Mouse (Mus musculus) cerebellum, adult 2 months (tissue): Measurements from ENCODE around the gene Tbx19. TPM values are rescaled to one million over a fixed set of nuclear protein-coding genes. Genes with fewer than 3 reads are reported as not detected.

Experiments
- DNase-seq, 2 experiments: peaks; one replicate each; pipeline ENCODE4 v3.0.0; 2021
- H3K27ac ChIP-seq: fragments of 200-500 bp; 2 replicates; pipeline ENCODE4 v1.5.1; 2012; ENCODE audit warnings: low read length, control low read depth, inconsistent platforms; ENCODE audit not compliant: insufficient read depth
- H3K27me3 ChIP-seq: fragments of 200-500 bp; 2 replicates; pipeline ENCODE4 v1.6.1; 2012; ENCODE audit warnings: inconsistent platforms, mild to moderate bottlenecking, low read length, moderate library complexity; ENCODE audit not compliant: control insufficient read depth, insufficient read depth
- H3K4me1 ChIP-seq: fragments of 200-500 bp; 2 replicates; pipeline ENCODE4 v1.6.1; 2011; ENCODE audit warnings: low read length; ENCODE audit not compliant: control insufficient read depth, insufficient read depth
- H3K4me3 ChIP-seq: fragments of 200-500 bp; replicated peaks from 2 replicates; pipeline ENCODE3; 2011; ENCODE audit warnings: mild to moderate bottlenecking, low read depth, low read length, control low read depth; ENCODE audit not compliant: insufficient read depth
- CTCF ChIP-seq: fragments of 200-500 bp; IDR thresholded peaks from 2 replicates; pipeline ENCODE4 v1.5.1; 2011; ENCODE audit warnings: low read depth, mild to moderate bottlenecking, control low read depth, low read length, moderate library complexity, borderline replicate concordance; ENCODE audit not compliant: insufficient read depth
- POLR2A ChIP-seq: fragments of 200-500 bp; IDR thresholded peaks from 2 replicates; pipeline ENCODE4 v1.6.1; 2011; ENCODE audit warnings: low read length, control low read depth, borderline replicate concordance; ENCODE audit not compliant: insufficient read depth
- WGBS: fragments of 180-500 bp; shearing (Covaris S2); methylation state at CpG from one replicate; pipeline ENCODE4 v1.1.7; 2018; 5-methylcytosine and 5-hydroxymethylcytosine counted together
- polyA plus RNA-seq: library from polyadenylated mRNA; depleted of rRNA; stranded (reverse); fragments of >200 nt; gene quantifications from 2 replicates; pipeline ENCODE4 v1.2.3, GENCODE M21; 2012

Gene Tbx19
- polyA plus RNA-seq, 1 experiment: not detected

- no peaks in the 10 kb centered on the region for H3K27me3 ChIP-seq
- 19% methylated on average over 21 of the region's 21 CpGs for WGBS
- TF ChIP-seq CTCF (peak; percentile 76), POLR2A (no peak)
- no peaks in the 10 kb centered on the region for H3K4me1 ChIP-seq
- no peak overlapping the region for H3K4me3 ChIP-seq
- H3K27ac ChIP-seq: no peak overlapping the region
- DNase-seq: peak; percentile 75 to 85
These were observed 40.1 kb downstream of the Tbx19 start for GRCm38 (mm10) chr1:165120349-165120898.

DNA sequence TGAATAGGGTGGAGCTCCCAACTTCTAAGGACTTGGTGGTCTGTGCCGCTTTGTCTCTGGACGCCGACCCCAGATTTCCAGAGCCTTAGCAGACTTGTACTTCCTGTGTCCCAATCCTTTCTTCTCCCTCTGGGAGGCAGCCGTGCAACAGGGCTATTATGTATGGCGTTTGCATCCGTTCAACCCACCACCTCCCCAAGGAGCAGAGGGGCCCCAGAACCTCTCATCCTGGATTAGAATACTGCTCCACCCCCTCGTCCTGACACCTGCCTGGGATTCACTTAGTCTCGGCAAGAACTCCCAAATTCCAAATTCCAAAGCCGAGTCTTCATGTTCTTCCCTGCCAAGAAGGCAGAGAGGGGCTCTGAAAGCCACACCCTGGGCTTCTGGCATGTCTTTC, 40.8 kb downstream of the Tbx19 start:
- H3K4me3 ChIP-seq: no peak overlapping the region
- no peaks in the 10 kb centered on the region for H3K27me3 ChIP-seq
- H3K27ac ChIP-seq: no peak overlapping the region
- DNase-seq: peak in 1 of 2 experiments; percentile 22
- no peaks in the 10 kb centered on the region for H3K4me1 ChIP-seq
- WGBS: 24% methylated on average over 9 of the region's 9 CpGs
- TF ChIP-seq CTCF: no peak

DNA sequence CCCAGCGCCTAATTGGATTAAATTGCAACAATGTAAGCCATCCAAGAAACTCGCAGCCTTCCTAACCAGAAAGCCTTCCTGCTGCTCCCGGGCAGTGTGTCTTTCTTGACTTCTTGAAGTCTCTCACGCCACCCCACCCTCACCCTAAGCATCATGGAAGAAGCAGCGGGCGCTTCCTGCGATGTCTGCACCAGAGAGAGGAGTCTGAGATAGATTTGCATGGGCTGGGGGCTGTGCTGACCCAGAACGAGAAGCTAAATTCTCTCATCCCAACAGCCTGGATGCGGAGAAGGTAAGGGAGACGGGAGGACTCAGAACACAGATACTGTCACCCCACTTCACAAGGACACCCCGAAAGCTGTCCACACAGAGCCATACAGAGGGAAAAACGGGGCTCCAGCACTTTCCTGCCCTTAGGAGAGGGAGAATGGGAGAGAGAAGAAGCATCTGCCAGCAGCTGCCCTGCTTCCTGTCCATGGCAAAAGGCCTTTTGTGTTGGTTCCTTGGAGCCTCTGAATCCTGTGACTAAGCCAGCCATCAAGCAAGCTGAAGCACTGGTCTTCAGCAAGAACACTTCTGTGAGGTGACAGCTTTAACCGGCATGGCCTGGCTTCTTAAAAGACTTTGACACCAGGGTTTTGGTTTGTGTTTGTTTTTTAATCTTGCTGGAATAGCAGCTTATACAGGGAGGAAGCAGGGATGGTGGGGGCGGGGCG, 41.4 kb downstream of the Tbx19 start:
- no peaks in the 10 kb centered on the region for H3K4me1 ChIP-seq
- no peaks in the 10 kb centered on the region for H3K27me3 ChIP-seq
- no peak overlapping the region for H3K27ac ChIP-seq
- TF ChIP-seq CTCF (no peak), POLR2A (no peak)
- no peak for DNase-seq
- no peak overlapping the region for H3K4me3 ChIP-seq
- 68% methylated on average over 15 of the region's 15 CpGs for WGBS

- DNase-seq: no peak
- Histone ChIP-seq H3K4me1 (no peaks in the 10 kb centered on the region; the same call in 1 of the 2 replicates), H3K4me3 (no peak overlapping the region), H3K27ac (no peak overlapping the region), H3K27me3 (no peaks in the 10 kb centered on the region)
- WGBS: 37% methylated on average over 17 of the region's 17 CpGs
- TF ChIP-seq POLR2A (no peak), CTCF (no peak)
These were observed 46.0 kb downstream of the Tbx19 start for GRCm38 (mm10) chr1:165114460-165115175.

GRCm38 (mm10) chr1:165113700-165114099, 46.9 kb downstream of the Tbx19 start:
- Histone ChIP-seq H3K27ac (no peak overlapping the region), H3K4me3 (no peak overlapping the region), H3K27me3 (no peaks in the 10 kb centered on the region), H3K4me1 (no peaks in the 10 kb centered on the region; the same call in 1 of the 2 replicates)
- 59% methylated on average over 11 of the region's 11 CpGs for WGBS
- no peak for DNase-seq
- TF ChIP-seq POLR2A: no peak
- no peak for TF ChIP-seq CTCF

DNA sequence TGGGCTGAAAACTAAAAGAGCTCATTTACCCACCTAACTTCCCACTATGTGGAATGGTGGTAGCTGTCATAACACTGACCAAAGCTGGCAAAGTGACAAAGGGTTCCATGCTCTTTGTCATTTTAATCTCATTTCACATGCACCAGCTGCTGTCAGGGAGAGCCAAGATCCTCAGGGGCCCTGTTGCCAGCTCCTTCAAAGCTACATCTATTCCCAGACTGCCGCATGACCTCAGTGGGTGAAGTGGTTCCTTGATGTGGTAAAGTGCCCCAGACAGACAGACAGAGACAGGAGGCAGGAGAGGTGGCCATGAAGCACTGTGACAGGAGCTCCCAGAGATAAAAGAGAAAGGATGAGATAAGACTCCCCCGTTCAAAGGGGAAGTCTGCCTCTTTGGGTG, 49.9 kb downstream of the Tbx19 start:
- WGBS: 20% methylated on average over 2 of the region's 2 CpGs
- DNase-seq: no peak
- Histone ChIP-seq H3K27me3 (no peaks in the 10 kb centered on the region), H3K4me3 (no peak overlapping the region), H3K4me1 (no peaks in the 10 kb centered on the region; the same call in 1 of the 2 replicates), H3K27ac (no peak overlapping the region)
- TF ChIP-seq POLR2A (no peak), CTCF (no peak)

DNA sequence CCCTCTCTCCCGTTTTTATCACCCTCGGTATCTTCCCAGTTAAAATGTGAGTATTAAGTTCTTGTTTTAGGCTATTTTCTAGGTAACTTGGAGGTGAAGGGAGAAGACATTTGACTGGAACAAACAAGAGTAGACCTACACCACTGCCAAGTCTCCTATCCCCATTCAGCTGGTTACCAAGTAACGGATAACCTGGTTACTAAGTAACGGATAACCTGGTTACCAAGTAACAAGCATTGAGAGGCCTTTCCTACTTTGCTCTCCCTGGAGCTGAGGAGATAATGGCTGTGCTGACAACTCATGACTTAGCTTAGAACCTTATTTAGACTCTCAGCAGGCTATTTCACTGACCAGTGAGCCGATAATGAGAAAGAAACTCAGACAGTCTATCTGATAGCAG, 51.4 kb downstream of the Tbx19 start:
- Histone ChIP-seq H3K4me3 (no peak overlapping the region), H3K4me1 (no peaks in the 10 kb centered on the region; the same call in 1 of the 2 replicates), H3K27ac (no peak overlapping the region), H3K27me3 (no peaks in the 10 kb centered on the region)
- WGBS: 54% methylated on average over 5 of the region's 5 CpGs
- DNase-seq: no peak
- no peak for TF ChIP-seq POLR2A
- no peak for TF ChIP-seq CTCF
